Mouse (Mus musculus) erythroblast, embryonic 14.5 days (primary cell): ENCODE data around the gene Plagl1.

Source experiments
- GATA1 ChIP-seq: IDR thresholded peaks from 2 replicates; pipeline ENCODE4 v1.6.1; 2012; ENCODE audit warnings: low read length, inconsistent platforms, mixed read lengths
- TAL1 ChIP-seq: IDR thresholded peaks from 3 replicates; pipeline ENCODE4 v1.6.1; 2012; ENCODE audit warnings: low read length, inconsistent platforms, mixed read lengths

- no peak for TF ChIP-seq GATA1
- no peak for TF ChIP-seq TAL1
Measured at GRCm38 (mm10) chr10:13180211-13180610, 119.9 kb downstream of the Plagl1 start.
